8 mouse cellular contexts compared by ENCODE assay signal in genomic region chr11:75651426-75652221, GRCm38 (mm10). TPM values are rescaled to one million over a fixed set of nuclear protein-coding genes. Genes with fewer than 3 reads are reported as not detected.
DNase-seq lines count a peak whose midpoint lies in the region; ATAC-seq and TF ChIP-seq lines count a peak whose summit lies in the region.

No protein-coding gene starts in this region.

- TF ChIP-seq CTCF in midbrain, postnatal 0 days (IDR thresholded peaks at IDR 0.05) = no peak

- peaks cover 25% of the 10 kb centered on the region for H3K27me3 ChIP-seq in embryonic facial prominence, embryonic 13.5 days
- peaks cover 12% of the 10 kb centered on the region; the same call in 1 of the 2 replicates for H3K27me3 ChIP-seq in limb, embryonic 15.5 days
- peaks cover 23% of the 10 kb centered on the region for H3K27me3 ChIP-seq in midbrain, postnatal 0 days (ENCODE audit: insufficient read depth, low read length)

- WGBS in embryonic facial prominence, embryonic 13.5 days = under 1% methylated on average over 54 of the region's 54 CpGs
- WGBS in limb, embryonic 15.5 days = under 1% methylated on average over 54 of the region's 54 CpGs
- under 1% methylated on average over 53 of the region's 54 CpGs for WGBS in midbrain, postnatal 0 days

- peak overlapping the region; percentile 68 for H3K27ac ChIP-seq in embryonic facial prominence, embryonic 13.5 days
- H3K27ac ChIP-seq in limb, embryonic 15.5 days = peak overlapping the region; percentile 87
- H3K27ac ChIP-seq in midbrain, postnatal 0 days (ENCODE audit: low read depth, low read length) = peak overlapping the region; percentile 51

- no peaks in the 10 kb centered on the region for H3K9me3 ChIP-seq in embryonic facial prominence, embryonic 13.5 days
- H3K9me3 ChIP-seq in limb, embryonic 15.5 days = no peaks in the 10 kb centered on the region
- H3K9me3 ChIP-seq in midbrain, postnatal 0 days (ENCODE audit: low read length) = no peaks in the 10 kb centered on the region

- H3K4me3 ChIP-seq in embryonic facial prominence, embryonic 13.5 days = peak overlapping the region; percentile 60
- H3K4me3 ChIP-seq in limb, embryonic 15.5 days = peak overlapping the region; percentile 66
- H3K4me3 ChIP-seq in midbrain, postnatal 0 days (ENCODE audit: low read depth, low read length) = peak overlapping the region; percentile 47

- peaks cover 49% of the 10 kb centered on the region for H3K4me1 ChIP-seq in embryonic facial prominence, embryonic 13.5 days
- peaks cover 60% of the 10 kb centered on the region for H3K4me1 ChIP-seq in limb, embryonic 15.5 days
- H3K4me1 ChIP-seq in midbrain, postnatal 0 days (ENCODE audit: insufficient read depth, low read length) = peaks cover 19% of the 10 kb centered on the region

- H3K9ac ChIP-seq in embryonic facial prominence, embryonic 13.5 days = peak overlapping the region; percentile 79
- H3K9ac ChIP-seq in limb, embryonic 15.5 days = peak overlapping the region; percentile 65
- H3K9ac ChIP-seq in midbrain, postnatal 0 days (replicated peaks; ENCODE audit: low read length, poor library complexity, severe bottlenecking) = peak overlapping the region; percentile 62

- H3K4me2 ChIP-seq in embryonic facial prominence, embryonic 13.5 days = peak overlapping the region; percentile 78
- H3K4me2 ChIP-seq in limb, embryonic 15.5 days = peak overlapping the region; percentile 89
- H3K4me2 ChIP-seq in midbrain, postnatal 0 days (ENCODE audit: low read depth, low read length, poor library complexity, severe bottlenecking) = peak overlapping the region; percentile 67

- peak; percentile 81 for DNase-seq in 416B (ENCODE audit: low read depth)
- DNase-seq in adrenal gland, postnatal 25 days = peak; percentile 88
- DNase-seq in heart, adult 8-10 months (ENCODE audit: low spot score) = peak; percentile 85
- DNase-seq in kidney, adult 8-10 months = peak; percentile 82 to 85
- DNase-seq in midbrain, postnatal 0 days (ENCODE audit: low spot score) = peak; percentile 57
- DNase-seq in spleen, postnatal 4 days (ENCODE audit: low spot score in 2 of 2) = peak; percentile 88 to 93

- no peaks in the 10 kb centered on the region; the same call in 1 of the 2 replicates for H3K36me3 ChIP-seq in embryonic facial prominence, embryonic 13.5 days
- peaks cover 14% of the 10 kb centered on the region for H3K36me3 ChIP-seq in limb, embryonic 15.5 days
- no peaks in the 10 kb centered on the region for H3K36me3 ChIP-seq in midbrain, postnatal 0 days (ENCODE audit: insufficient read depth, low read length)

- ATAC-seq in embryonic facial prominence, embryonic 13.5 days (ENCODE audit: insufficient number of reproducible peaks, insufficient read depth, low FRiP score, low TSS enrichment, low read depth) = peak; percentile 17; the same call in 1 of the 2 replicates
- ATAC-seq in limb, embryonic 15.5 days (ENCODE audit: insufficient number of reproducible peaks, low FRiP score, low TSS enrichment, low read depth) = peak; percentile 68; the same call in 1 of the 2 replicates
- peak; percentile 48 for ATAC-seq in midbrain, postnatal 0 days (ENCODE audit: low FRiP score)

RNA-seq across cellular contexts. Expression of gene Myo1c, which starts 1.3 kb away (rescaled TPM):
- 157 and 166 TPM in 2 replicates for total RNA-seq in adrenal gland, postnatal 25 days (2021)
- 38.3 and 43.8 TPM in 2 replicates for polyA plus RNA-seq in embryonic facial prominence, embryonic 13.5 days (2015; fragmentation: Nextera tagmentation; extraction: Ambion mirVana)
- 10 to 100 TPM; 84.0 to 98.9 (median 92.7) TPM for total RNA-seq in heart, adult 8-10 months (2022)
- polyA plus RNA-seq in limb, embryonic 15.5 days (2015; fragmentation: Nextera tagmentation; extraction: Ambion mirVana) = 63.8 and 66.7 TPM in 2 replicates
- 19.3 and 22.8 TPM in 2 replicates for total RNA-seq in midbrain, postnatal 0 days (2014; rRNA removed)
- polyA plus RNA-seq in midbrain, postnatal 0 days (2015; fragmentation: Nextera tagmentation; extraction: Ambion mirVana) = 7.7 and 7.8 TPM in 2 replicates

RNA-seq across cellular contexts. Expression of gene Inpp5k, which starts 20.8 kb away (rescaled TPM):
- 40.6 and 61.6 TPM in 2 replicates for total RNA-seq in adrenal gland, postnatal 25 days (2021)
- 23.2 and 26.2 TPM in 2 replicates for polyA plus RNA-seq in embryonic facial prominence, embryonic 13.5 days (2015; fragmentation: Nextera tagmentation; extraction: Ambion mirVana)
- 10 to 100 TPM; 29.3 to 34.3 (median 32.3) TPM for total RNA-seq in heart, adult 8-10 months (2022)
- polyA plus RNA-seq in limb, embryonic 15.5 days (2015; fragmentation: Nextera tagmentation; extraction: Ambion mirVana) = 22.3 and 28.3 TPM in 2 replicates
- 50.0 and 50.2 TPM in 2 replicates for total RNA-seq in midbrain, postnatal 0 days (2014; rRNA removed)
- 43.7 and 49.9 TPM in 2 replicates for polyA plus RNA-seq in midbrain, postnatal 0 days (2015; fragmentation: Nextera tagmentation; extraction: Ambion mirVana)

RNA-seq across cellular contexts. Expression of gene Crk, which starts 27.4 kb away (rescaled TPM):
- 112 and 117 TPM in 2 replicates for total RNA-seq in adrenal gland, postnatal 25 days (2021)
- polyA plus RNA-seq in embryonic facial prominence, embryonic 13.5 days (2015; fragmentation: Nextera tagmentation; extraction: Ambion mirVana) = 123 and 136 TPM in 2 replicates
- total RNA-seq in heart, adult 8-10 months (2022) = 10 to 100 TPM; 73.0 to 84.5 (median 75.2) TPM
- 109 and 117 TPM in 2 replicates for polyA plus RNA-seq in limb, embryonic 15.5 days (2015; fragmentation: Nextera tagmentation; extraction: Ambion mirVana)
- 79.5 and 90.1 TPM in 2 replicates for total RNA-seq in midbrain, postnatal 0 days (2014; rRNA removed)
- 71.6 and 75.0 TPM in 2 replicates for polyA plus RNA-seq in midbrain, postnatal 0 days (2015; fragmentation: Nextera tagmentation; extraction: Ambion mirVana)

Comparison
In these comparisons a context has a peak if more than half of its experiments do, and no peak if none do; other contexts are left out.
1. Peak in every context shown above with its lines: DNase-seq, ATAC-seq, H3K4me3 ChIP-seq and H3K27ac ChIP-seq.
2. ATAC-seq: peak in every context shown above with its lines; median percentile 68 in limb, embryonic 15.5 days; 48 in midbrain, postnatal 0 days; 17 in embryonic facial prominence, embryonic 13.5 days.